Mouse (Mus musculus) spleen, adult 12 weeks (tissue): ENCODE measurements around the gene Gm9903.

Source experiments
- DNase-seq: peaks from one replicate; pipeline ENCODE4 v3.0.0; 2022; ENCODE audit warnings: low spot score

The Gm9903 gene

GRCm38 (mm10) chr5:33651017-33651416, 21.3 kb downstream of the Gm9903 start:
- DNase-seq: no peak

GRCm38 (mm10) chr5:33651541-33651920, 21.8 kb downstream of the Gm9903 start:
- no peak for DNase-seq

- peak; percentile 95 for DNase-seq
Observed at GRCm38 (mm10) chr5:33651921-33652782, 22.4 kb downstream of the Gm9903 start, which contains the start of gene Slbp. TSS of gene Slbp (minus strand) at chr5:33652574.

- DNase-seq: no peak
Observed at GRCm38 (mm10) chr5:33652783-33653173, 23.1 kb downstream of the Gm9903 start.

GRCm38 (mm10) chr5:33654424-33654823, 24.7 kb downstream of the Gm9903 start:
- DNase-seq: no peak

GRCm38 (mm10) chr5:33655251-33655840, 25.6 kb downstream of the Gm9903 start:
- no peak for DNase-seq

GRCm38 (mm10) chr5:33656739-33657138, 27.0 kb downstream of the Gm9903 start:
- no peak for DNase-seq

- no peak for DNase-seq
Observed at GRCm38 (mm10) chr5:33657251-33657786, 27.6 kb downstream of the Gm9903 start.

- DNase-seq: peak; percentile 92
Observed at GRCm38 (mm10) chr5:33657787-33658663, 28.3 kb downstream of the Gm9903 start, which contains the start of the genes Tacc3 and Tmem129. TSS of gene Tacc3 (plus strand) at chr5:33658128. TSS of gene Tmem129 (minus strand) at chr5:33658416.

- no peak for DNase-seq
Observed at GRCm38 (mm10) chr5:33658664-33659050, 28.9 kb downstream of the Gm9903 start.

- DNase-seq: no peak
Observed at GRCm38 (mm10) chr5:33668223-33668622, 38.5 kb downstream of the Gm9903 start.

- no peak for DNase-seq
Observed at GRCm38 (mm10) chr5:33671659-33672058, 41.9 kb downstream of the Gm9903 start.

GRCm38 (mm10) chr5:33674439-33674838, 44.7 kb downstream of the Gm9903 start:
- no peak for DNase-seq

GRCm38 (mm10) chr5:33675964-33676363, 46.2 kb downstream of the Gm9903 start:
- DNase-seq: no peak

GRCm38 (mm10) chr5:33678244-33678643, 48.5 kb downstream of the Gm9903 start:
- no peak for DNase-seq

- DNase-seq: no peak
Observed at GRCm38 (mm10) chr5:33681044-33681443, 51.3 kb downstream of the Gm9903 start.
